Mouse (Mus musculus) MEL (cell line): ENCODE data around the gene Itga8.

Experiments
- CTCF ChIP-seq, 3 experiments: IDR thresholded peaks in 2 of 3; conservative IDR thresholded peaks in 1 of 3; 2 replicates each; pipeline ENCODE4 v1.5.1; 2011 to 2012; ENCODE audit warnings: low read length in 3 of 3, low read depth in 2 of 3, mild to moderate bottlenecking in 2 of 3, improper control_type of control experiment in 1 of 3, inconsistent platforms in 1 of 3, mixed read lengths in 1 of 3, moderate library complexity in 1 of 3; ENCODE audit not compliant: control insufficient read depth in 1 of 3, insufficient read depth in 1 of 3, poor library complexity in 1 of 3, severe bottlenecking in 1 of 3
- EP300 ChIP-seq, 2 experiments: IDR thresholded peaks; 2 replicates each; pipeline ENCODE4 v1.6.1; 2011; ENCODE audit warnings: improper control_type of control experiment in 2 of 2, low read length in 2 of 2, low read depth in 1 of 2, mild to moderate bottlenecking in 1 of 2

DNA sequence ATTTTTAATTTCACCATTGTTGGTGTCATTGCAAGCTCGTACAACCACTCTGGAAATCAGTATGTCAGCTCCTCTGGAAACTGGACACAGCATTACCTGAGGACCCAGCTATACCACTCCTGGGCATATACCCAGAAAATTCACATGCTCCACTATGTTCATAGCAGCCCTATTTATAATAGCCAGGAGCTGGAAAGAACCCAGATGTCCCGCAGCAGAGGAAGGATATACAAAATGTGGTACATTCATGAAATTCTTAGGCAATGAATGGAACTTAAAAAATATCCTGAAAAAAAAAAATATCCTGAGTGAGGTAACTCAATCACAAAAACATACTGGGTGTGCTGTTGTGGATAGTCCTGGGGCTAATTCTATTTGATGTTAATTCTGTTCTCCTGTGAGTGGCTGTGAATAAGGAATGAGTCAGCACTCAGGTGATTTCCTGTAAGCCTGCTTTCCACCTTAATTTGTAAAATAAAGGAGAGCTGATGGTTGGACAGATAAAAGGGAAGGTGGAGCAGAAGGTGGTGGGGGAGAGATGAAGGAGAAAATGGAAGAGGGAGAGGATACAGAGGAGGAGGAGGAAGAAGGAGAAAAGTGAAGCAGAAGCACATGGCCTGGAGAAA lies 224.3 kb downstream of the Itga8 start:
- TF ChIP-seq CTCF (IDR thresholded peaks at IDR 0.05 in 2 of 3, conservative IDR thresholded peaks at IDR 0.05 in 1 of 3; ENCODE audit: control insufficient read depth in 1 of 3, insufficient read depth in 1 of 3, low read depth in 2 of 3, low read length in 3 of 3, poor library complexity in 1 of 3, severe bottlenecking in 1 of 3): no peak
- no peak for TF ChIP-seq EP300 (IDR thresholded peaks at IDR 0.05; ENCODE audit: low read depth in 1 of 2, low read length in 2 of 2)
